Mouse (Mus musculus): ENCODE data around the gene Ccdc57. TPM values are rescaled to one million over a fixed set of nuclear protein-coding genes. Genes with fewer than 3 reads are reported as not detected.

Gene Ccdc57
- polyA plus RNA-seq (2012; rRNA removed) = 1.3 and 1.5 TPM in 2 replicates

DNA sequence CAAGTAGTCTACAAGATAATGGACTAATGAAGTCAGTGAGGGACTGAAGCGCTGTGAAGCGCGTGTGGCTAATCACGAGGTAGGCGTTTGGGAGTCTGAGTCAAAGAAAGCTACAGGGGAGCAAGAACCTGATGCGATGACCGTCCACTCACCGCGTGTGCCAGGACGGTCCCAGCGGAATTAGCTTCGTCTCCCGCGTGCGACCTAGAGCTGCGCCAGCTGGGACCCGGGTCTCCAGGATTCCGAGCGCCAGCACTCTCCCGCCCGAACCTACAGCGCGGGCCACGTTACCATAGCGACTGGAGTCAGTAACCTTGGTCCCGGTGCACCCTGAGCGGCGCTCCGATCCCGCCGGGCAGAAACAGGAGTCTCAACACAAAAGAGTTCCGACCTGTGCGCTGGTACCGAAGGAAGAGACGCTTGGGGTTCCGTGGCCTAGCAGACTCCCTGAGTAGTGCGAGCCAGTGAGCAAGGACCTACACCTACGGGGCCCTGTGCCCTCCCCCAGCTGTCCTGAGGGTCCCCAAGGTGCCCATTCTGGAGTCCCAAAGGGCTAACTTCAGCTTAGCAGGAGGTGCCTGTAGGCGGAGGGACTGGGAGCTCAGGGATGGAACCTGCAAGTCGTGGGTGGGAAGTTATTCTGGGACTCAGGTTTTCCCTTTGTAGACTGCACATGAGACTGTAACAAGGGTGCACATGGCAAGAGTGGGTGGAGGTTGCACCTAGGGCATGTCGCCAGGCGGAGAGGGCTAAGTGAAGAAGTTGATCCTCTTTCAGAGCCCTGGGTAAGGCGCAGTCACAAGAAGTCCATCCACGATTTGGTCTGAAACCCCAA, at the start of gene Ccdc57:
TSS of gene Ccdc57 (minus strand) at position 309 of the 835 bp plus-strand sequence.

DNA sequence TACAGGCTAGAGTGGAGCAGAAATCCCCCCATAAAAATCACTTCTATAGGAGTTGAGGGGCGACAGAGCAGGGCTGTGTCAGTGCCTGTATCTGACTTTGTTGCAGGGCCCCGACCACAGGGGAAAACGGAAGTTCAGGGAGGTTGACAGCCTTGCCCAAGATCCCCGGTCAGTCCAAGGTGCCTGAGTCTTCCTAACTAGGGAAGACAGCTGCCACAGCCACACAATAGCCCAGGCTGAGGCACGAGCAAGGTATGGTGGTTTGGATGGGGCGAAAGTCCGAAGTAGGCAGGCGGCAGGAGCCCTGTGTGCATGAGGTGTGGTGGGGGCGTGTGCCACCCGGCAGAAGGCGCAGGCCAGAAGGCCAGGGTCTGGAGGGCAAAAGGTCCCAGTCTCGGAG, 15.7 kb upstream of the Ccdc57 start, which contains the start of gene Slc16a3:
TSS of gene Slc16a3 (plus strand) at position 153 of the 400 bp plus-strand sequence.

DNA sequence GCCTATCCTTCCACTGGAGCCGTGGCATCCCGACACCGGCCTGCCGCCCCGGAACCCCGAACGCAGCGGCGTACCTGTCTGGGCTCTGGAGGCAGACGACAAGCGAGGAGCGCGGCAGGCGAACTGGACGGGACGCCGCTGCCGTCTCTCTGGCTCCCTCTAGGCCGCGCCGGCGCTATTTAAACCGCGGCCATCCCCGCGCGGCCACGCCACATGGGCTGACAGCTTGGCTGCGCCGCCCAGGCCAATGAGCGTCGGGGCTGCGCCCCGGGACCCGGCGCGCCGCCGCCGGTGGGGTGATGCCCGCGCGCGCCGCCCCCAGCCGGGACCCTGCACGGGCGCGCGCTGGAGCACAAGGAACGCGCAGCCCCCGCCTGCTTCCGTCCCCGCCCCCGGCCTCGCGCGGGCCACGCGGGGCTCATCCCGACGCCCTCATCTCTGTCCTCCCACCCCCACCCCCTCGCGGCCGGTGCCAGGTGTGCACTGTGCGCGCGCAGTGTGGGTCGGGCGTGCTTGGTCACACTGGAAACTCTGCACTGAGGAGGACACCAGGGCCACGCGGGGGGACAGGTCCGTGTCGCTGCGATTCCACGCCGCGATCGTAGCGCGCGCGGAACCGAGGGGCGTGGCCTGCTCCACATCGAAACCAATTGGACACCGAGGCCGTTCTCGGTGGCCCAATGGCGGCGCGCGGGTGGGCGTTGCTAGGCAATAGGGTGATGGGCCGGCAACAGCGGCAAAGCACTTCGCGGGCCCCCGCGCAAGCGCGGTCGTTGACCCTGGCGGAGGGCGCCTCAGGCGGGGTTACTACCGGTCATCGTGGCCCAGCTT, 108.5 kb downstream of the Ccdc57 start, which contains the start of gene Fasn:
TSS of gene Fasn (minus strand) at position 592 of the 831 bp plus-strand sequence.

DNA sequence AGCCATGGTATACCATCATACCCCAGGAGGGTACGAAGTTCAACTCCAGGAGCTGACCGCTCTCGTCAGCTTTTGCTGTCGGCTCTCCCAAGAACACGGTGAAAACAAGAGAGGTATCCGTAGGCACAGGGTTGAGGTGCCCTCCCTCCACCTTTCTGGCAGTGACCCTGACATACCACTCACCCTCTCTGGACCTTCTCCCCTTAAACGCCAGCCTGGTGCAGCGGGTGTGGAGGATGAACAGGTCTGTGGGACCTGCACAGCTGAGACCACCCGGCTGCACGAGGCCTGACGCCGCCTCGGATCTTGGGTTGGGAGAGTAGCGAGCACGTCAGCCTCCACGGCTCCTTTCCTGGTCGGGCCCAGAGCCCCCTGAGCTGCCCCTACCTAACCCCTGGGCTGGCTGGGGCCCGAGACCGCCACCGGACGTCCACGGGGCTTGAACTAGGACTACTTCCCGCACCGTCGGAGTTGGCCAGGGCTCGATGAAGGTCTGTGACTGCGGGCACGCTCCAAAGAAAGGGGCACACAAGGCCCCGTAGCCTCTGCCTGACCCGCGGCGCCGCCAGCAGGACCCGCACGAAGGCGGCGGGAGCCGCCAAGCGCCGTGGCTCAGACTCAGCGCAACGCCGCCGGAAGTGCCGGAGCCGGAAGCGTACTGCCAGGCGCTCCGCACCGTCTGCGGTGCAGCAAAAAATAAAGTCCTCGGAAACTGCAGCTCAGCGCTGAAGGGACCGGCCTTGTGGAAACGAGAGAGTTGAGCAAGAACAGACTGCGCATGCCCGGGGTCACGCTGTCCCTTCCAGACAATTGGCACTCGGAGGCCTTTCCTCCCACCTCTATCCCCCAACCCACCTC, 136.7 kb downstream of the Ccdc57 start, which contains the start of gene Dus1l:
TSS of gene Dus1l (minus strand) at position 648 of the 858 bp plus-strand sequence.

DNA sequence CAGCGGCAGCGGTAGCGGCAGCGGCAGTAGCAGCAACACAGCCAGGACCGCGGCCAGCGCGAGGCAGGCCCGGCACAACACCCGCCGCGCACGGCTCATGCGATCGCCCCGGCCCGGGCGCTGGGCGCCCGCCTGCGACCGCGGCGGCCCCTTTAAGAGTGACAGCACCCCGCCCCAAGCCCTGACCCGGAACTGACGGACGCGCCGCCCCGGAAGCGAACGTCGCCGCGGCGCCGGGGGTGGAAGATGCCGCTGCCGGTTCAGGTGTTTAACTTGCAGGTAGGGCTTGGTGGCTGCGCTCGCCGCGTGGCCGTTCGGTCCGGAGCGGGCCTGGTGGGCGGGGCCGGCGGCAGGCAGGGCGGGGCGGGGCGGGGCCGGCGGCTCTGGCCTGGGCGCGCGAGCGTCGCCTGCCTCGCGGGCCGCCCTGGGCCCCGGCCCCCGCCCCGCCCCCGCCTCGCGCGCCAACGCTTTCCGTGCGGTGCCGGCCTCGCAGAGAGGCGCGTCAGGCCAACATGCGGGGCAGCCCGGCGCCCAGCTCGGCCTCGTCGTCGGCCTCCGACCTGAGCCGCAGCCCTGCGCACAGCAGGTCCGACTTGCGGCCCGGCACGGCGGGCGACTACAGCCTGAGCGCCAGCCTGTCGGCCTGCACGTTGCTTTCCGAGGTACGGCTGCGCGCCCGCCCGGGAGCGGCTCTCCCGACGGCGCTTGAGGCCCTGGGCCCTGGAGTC, 148.4 kb downstream of the Ccdc57 start, which contains the start of the genes Rfng and Gps1:
TSS of gene Rfng (minus strand) at position 144 of the 728 bp plus-strand sequence.
TSS of gene Gps1 (plus strand) at position 209 of the 728 bp plus-strand sequence.

Other genes starting within 250 kb of the Ccdc57 start
- 73.6 and 85.1 TPM in 2 replicates for gene Cenpx, start 219.1 kb downstream of the Ccdc57 start, polyA plus RNA-seq (2012; rRNA removed)
- gene Lrrc45, start 218.9 kb downstream of the Ccdc57 start, polyA plus RNA-seq (2012; rRNA removed) = 39.0 and 42.1 TPM in 2 replicates
- gene Rac3, start 211.4 kb downstream of the Ccdc57 start, polyA plus RNA-seq (2012; rRNA removed) = 18.7 and 26.9 TPM in 2 replicates
- 198 and 220 TPM in 2 replicates for gene Dcxr, start 205.6 kb downstream of the Ccdc57 start, polyA plus RNA-seq (2012; rRNA removed)
- 100 and 126 TPM in 2 replicates for gene Cbr2, start 200.8 kb downstream of the Ccdc57 start, polyA plus RNA-seq (2012; rRNA removed)
- 1.5 and 3.1 TPM in 2 replicates for gene Hmga1b, start 170.1 kb downstream of the Ccdc57 start, polyA plus RNA-seq (2012; rRNA removed)
- 61.7 and 67.2 TPM in 2 replicates for gene Rfng, start 148.7 kb downstream of the Ccdc57 start, polyA plus RNA-seq (2012; rRNA removed)
- 119 and 127 TPM in 2 replicates for gene Gps1, start 148.6 kb downstream of the Ccdc57 start, polyA plus RNA-seq (2012; rRNA removed)
- 36.2 and 39.8 TPM in 2 replicates for gene Dus1l, start 136.5 kb downstream of the Ccdc57 start, polyA plus RNA-seq (2012; rRNA removed)
- 355 and 470 TPM in 2 replicates for gene Fasn, start 108.3 kb downstream of the Ccdc57 start, polyA plus RNA-seq (2012; rRNA removed)
- gene Slc16a3, start 15.6 kb upstream of the Ccdc57 start, polyA plus RNA-seq (2012; rRNA removed) = 14.8 and 25.6 TPM in 2 replicates
- 67.9 and 71.9 TPM in 2 replicates for gene Csnk1d, start 58.5 kb upstream of the Ccdc57 start, polyA plus RNA-seq (2012; rRNA removed)
- gene Cd7, start 106.5 kb upstream of the Ccdc57 start, polyA plus RNA-seq (2012; rRNA removed) = 3.4 and 9.3 TPM in 2 replicates
- gene Sectm1b, start 130.7 kb upstream of the Ccdc57 start, polyA plus RNA-seq (2012; rRNA removed) = 131 and 155 TPM in 2 replicates
- 6.6 and 8.6 TPM in 2 replicates for gene Sectm1a, start 148.3 kb upstream of the Ccdc57 start, polyA plus RNA-seq (2012; rRNA removed)
- gene Tex19.2, start 185.8 kb upstream of the Ccdc57 start, polyA plus RNA-seq (2012; rRNA removed) = not detected in 2 replicates
- gene Tex19.1, start 213.3 kb upstream of the Ccdc57 start, polyA plus RNA-seq (2012; rRNA removed) = 0.28 and 0.31 TPM in 2 replicates
- gene Uts2r, start 227.4 kb upstream of the Ccdc57 start, polyA plus RNA-seq (2012; rRNA removed) = 0.06 TPM in 1 of 2 replicates, not detected in the other

All from colon, adult 2 months (tissue).